Mouse (Mus musculus) cerebellum, postnatal 36 days (tissue): Measurements from ENCODE around the gene Fbxo17.
"Not testable (repeated sequence)": the region's sequence is repeated elsewhere in the genome, so short reads cannot be mapped to it uniquely, and the experiment has no call there.

Source experiments
- DNase-seq, 2 experiments: peaks; one replicate each; pipeline ENCODE4 v3.0.0; 2021 to 2022; ENCODE audit warnings: mixed read lengths in 2 of 2

Gene Fbxo17

DNA sequence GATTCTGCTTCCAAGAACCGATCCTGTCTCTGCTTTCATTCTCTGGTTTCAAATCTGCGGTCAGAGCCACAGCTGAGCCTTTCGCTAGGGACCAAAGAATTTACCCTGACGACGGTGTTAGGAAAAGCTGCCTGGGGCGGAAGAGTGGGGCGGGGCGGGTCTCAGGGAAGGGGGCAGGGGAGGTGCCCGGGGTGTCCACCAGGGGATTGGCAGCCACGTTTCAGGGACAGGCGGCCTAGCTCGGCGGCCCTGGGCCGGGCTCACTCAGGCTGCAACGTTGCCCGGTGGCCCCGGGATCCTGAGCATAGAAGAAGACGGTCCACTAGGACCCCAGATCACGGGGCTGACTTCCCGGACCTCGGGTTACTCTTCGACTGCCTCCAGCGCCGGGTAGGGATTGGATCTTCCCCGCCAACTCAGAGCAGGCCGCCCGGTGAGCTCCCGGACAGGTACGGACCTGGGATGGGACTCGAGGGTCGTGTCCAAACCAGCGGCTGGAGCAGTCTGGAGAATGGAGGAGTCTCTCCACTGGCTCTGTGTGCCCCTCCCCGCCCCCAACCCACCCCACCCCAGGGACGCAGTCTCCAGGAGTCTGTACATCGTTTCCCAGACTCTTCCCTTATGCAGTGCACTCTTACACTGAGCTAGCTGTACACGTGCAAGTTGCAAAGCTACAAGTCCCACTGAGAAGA, at the start of gene Fbxo17:
TSS of gene Fbxo17 (plus strand) at position 215 of the 692 bp plus-strand sequence.
- peak; percentile 43 to 46 for DNase-seq

DNA sequence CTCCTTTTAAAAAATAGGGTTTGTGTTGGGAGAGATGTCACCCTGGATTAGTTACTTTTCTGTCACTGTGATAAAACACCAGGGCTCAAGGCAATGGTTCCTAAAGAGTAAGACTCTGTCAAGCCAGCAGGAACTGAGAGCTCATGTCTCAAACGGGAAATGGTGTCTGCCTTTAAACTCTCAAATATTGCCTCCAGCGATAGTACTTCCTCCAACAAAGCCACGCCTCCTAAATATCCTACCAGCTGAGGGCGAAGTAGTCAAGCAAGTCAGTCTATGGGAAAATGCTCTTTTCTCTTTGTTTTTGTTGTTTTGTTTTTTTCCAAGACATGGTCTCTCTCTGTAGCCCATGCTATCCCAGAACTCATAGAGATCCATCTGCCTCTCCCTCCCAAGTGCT, 45.4 kb upstream of the Fbxo17 start:
- DNase-seq = no peak

DNA sequence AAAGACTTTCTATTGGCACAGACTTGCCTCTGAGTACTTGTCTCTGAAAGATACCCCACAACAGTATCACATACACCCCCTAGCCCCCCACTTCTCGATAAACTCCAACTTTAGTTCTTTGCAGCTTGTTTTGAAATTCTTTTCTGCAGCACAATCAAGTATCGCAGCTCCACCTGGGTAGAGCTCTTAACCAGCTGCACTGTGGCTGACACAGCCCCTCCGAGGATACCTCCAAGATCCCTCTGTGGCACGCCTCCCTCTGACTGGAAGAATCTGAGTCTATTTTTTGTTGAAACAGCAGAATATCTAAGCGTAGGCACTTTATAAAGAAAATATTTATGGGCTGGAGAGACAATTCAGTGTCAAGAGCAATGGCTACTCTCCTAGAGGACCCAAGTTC, 44.3 kb upstream of the Fbxo17 start:
- DNase-seq = no peak

DNA sequence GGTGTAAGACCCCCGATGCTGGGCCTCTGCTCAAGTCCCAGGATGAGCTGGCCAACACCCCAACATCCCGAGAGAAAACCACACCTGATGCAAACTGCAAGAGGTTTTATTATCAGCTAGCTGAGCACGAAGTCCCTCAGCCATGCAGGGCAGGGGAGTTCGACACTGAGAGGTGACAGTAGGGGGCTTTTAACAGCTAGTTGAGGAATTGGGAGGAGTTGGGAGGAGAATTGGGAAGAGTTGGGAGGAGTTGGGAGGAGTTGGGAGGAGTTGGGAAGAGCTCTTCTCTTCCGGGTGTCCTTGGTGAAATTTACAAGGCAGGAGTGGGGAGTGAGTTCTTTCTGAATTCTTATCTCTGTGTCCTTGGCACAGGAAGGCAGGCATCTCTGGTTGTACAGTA, 43.8 kb upstream of the Fbxo17 start:
- not testable (repeated sequence) for DNase-seq

DNA sequence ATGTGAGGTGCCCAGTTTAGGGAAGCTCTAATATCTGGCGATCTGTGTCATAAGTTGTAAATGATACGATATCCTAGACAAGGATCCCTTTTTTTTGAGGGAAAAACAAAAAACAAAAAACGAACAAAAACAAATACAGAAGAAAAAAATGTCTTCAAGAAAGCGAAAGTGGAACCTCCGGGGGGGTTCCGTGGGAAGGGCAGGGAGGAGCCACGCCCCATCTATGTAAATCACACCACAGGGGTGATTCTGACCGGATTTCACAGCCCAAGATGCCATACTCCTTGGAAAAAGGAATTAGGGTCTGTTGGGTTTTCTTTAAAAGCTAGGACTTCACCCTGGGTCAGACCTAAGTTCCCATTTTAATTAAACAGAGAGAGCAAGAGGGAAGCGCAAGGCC, 41.6 kb upstream of the Fbxo17 start:
- no peak for DNase-seq

DNA sequence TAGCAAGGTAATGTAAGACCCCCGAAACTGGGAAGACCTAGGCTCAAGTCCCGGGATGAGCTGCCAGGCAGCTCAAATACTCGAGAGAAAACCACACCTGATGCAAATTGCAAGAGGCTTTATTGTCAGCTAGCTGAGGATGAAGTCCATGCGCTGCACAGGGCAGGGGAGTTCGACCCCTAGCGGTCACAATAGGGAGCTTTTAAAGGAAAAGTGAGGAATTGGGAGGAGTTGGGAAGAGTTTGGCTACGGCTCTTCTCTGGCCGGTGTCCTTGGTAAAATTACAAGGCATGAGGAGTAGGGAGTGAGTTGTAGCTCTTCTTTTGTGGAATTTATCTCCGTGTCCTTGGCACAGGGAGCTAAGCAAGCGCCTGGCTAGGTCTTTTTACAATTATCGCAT, 40.9 kb upstream of the Fbxo17 start:
- DNase-seq = no peak

DNA sequence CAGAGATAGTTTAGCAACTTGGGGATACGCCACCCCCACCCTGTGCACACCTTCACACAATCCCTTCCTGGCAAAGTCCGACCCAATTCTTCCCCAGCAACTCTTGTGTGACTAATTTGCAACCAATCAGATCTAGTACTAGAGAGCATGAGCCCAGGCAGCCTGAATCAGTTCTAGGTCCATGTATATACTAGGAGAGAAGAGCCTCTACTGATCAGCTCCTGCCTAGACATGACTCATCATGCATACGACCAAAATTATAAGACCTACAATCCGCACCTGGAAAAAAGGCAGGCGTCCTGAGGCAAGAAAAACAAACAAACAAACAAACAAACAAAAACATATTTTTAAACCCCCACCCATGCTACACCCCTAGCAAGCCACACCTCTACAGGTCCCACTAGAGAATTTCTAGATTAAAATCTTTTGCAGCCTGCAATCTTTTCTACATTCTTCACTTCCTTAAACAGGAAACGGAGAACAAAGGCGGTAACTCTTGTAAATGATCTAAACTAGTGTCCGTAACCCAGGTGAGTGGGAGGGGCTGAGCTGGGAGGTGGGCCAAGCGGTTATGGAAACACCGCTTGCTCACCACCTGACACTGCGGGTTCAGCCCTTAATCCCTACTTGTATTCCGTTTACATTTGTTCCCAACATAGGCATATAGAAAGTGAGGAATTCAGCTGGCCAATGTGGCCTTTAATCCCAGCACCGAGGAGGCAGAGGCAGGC, 39.6 kb upstream of the Fbxo17 start:
- DNase-seq = no peak

DNA sequence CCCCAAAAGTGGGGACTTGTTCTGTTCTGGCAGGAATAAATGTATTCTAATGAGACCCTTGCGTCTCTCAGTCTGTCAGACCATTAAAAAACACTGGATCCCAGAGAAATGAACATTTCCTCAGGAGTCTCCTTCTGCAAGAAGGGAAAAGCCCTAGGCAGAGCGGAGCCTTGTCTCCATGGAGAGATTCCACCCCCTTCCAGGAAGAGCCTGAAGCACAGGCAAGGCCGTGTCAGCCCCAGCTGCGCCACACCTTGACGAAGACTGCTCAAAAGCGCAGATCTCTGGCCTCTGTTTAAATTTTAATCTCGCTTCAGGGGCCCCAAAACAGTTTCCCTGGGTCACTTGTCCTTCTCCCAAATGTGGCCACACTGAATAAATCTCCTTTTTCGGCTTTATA, 39.0 kb upstream of the Fbxo17 start:
- no peak for DNase-seq

DNA sequence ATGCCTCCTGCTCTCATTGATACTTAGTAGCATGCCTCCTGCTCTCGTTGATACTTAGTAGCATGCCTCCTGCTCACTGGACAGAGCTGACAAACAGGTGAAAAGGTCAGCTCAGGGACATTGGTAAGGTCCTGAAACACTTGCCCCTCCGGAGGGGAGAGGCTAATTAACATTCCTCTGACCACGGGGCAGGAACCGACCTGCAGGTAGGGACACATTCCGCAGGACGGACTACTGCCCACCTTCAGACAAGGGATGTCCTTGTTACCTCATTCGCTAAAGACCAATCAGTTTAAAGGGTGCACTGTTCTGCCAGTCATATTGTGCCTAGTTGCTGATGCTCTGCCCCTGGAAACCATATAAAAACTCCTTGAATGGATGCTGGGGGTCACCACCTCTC, 25.5 kb upstream of the Fbxo17 start:
- DNase-seq = no peak

DNA sequence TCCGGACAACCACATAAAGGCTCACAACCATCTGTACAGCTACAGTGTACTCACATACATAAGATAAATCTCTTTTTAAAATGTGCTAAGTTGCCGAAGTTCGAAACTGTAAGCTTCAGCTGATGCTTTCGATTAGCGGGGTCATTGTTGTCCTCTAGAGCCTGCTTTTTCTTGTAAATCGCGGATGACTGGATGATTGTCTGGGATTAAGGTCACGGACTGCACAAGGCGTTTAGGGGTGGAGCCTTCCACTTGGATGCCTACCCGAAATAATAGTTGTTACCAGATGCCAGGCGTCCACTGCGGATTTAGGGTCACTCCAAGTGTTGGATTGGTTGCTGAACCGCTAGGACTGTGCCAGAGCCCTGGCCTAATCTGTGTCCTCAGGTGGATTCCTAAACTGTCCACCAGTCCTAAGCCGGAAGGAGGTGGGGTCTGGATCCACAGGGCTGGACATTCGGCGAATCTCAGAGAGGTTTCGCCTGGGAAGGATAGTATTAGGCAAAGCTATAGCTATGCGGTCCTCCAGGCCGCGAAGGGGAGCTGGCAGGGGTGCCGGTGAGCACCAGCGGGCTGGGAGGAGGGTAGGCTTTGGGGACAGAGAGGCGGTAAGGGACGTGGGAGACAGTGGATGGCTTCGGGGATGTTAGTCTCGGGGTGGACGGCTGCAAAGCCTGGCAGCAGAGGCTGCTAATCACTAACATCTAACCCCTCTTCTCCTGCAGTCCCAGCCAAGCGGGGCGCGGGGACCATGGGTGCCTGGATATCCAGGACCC, 23.9 kb upstream of the Fbxo17 start, which contains the start of gene Fbxo27:
TSS of gene Fbxo27 (plus strand) at position 305 of the 776 bp plus-strand sequence.
- DNase-seq = peak; percentile 73 to 76

DNA sequence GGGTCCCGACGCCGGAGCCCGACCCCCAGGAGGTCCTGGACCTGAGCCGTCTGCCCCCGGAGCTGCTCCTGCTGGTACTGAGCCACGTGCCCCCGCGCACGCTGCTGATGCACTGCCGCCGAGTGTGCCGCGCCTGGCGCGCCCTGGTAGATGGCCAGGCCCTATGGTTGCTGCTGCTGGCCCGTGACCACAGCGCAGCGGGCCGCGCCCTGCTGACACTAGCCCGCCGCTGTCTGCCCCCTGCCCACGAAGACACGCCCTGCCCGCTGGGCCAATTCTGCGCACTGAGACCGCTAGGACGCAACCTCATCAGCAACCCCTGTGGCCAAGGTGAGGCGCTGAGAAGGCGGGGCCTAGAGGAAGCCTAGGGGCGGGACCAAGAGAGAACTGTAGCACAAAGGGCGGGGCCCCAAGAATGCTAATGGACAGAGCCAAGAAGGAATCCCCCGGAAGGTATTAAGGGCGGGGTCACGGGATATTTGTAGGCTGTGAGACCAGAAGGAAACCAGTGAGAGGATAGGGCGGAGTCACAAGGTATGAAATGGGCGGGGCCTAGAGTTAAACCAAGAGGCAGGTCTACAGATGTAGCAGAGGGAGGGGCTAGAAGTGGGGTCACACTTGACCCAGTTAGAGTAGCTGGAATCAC, 23.2 kb upstream of the Fbxo17 start:
- peak; percentile 89 to 91 for DNase-seq

DNA sequence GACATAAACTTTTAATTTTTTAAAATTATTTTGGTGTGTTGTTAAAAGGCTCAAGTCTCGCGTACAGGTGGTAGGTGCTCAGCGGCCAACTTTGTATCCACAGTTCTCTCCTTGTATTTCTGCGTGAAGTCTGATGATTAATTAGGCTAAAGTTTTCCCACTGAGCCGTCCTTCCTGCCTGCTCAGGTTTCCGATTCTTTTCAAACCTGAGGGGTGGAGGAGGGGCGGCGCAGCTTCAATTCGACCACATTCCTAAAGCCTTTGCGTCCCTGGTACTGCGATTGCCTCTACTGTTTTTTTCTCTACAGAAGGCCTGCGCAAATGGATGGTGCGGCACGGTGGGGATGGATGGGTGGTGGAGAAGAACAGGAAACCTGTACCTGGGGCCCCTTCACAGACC, 22.2 kb upstream of the Fbxo17 start:
- no peak for DNase-seq

DNA sequence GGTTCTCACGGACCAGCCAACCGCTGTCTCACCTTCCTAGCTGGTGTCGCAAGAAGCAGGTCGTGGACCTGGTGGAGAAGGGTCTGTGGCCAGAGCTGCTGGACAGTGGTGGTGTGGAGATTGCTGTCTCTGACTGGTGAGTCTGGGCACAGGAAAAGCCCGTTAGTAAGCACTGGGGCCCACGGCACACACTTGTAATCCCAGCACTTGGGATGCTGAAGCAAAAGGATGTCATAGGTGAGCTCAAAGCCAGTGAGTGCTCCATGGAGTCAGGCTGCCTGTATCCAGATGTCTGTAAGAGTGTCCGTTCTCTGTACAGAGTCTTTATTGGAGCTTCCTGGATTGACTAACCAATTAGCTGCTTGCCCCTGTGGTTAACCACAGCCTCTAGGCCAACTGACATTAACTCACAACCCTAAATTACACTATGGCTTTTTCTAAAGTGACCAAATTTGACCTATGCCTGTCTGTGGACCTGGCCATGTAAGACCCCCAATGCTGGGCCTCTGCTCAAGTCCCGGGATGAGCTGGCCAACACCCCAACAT, 21.6 kb upstream of the Fbxo17 start:
- DNase-seq = no peak

DNA sequence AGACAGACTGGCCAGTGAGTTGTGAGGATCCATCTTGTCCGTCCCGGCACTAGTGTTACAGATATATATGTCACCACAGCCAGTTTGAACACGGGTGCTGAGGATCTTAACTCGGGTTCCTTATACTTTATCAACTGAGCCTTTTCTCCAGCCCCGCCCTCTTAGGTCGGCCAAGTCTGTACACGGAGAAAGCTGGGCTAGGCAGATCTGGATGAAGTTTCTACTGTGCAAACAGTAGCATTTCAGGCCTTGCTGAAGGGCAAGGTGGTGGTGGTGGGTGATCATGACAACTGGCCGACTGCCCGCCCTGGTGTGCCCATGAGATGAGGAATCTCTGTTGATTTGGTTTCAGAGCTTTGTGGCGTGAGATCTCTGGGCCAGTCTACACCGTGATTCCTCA, 19.3 kb upstream of the Fbxo17 start:
- DNase-seq = no peak

DNA sequence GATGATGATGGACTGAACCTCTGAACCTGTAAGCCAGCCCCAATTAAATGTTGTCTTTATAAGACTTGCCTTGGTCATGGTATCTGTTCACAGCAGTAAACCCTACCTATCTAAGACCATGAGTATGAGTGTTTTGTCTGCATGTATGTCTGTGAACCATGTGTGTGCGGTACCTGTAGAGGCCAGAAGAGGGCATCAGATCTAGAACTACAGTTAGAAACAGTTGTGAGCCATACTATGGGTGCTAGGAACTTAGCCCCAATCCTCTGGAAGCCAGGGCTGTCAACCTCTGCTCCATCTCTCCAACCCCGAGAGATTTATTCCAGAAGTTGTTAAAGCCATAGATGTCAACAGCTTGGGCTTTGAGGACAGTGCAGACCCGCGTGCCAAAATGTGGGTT, 16.3 kb upstream of the Fbxo17 start:
- no peak for DNase-seq

DNA sequence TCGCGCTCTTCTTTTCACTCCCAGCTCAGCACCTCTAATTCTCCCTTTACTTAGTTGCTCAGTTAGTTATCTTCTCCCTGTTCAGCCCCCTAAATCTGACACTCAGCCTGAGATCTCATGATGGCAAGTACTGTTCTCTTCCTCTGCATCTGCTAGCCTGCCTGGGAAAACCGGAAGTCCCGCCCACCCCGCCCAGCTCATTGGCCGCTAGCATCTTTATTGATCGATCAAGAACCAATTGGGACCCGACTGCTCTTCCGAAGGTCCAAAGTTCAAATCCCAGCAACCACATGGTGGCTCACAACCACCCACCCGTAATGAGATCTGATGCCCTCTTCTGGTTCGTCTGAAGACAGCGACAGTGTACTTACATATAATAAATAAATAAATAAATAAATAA, 15.3 kb upstream of the Fbxo17 start:
- DNase-seq = not testable (repeated sequence)

DNA sequence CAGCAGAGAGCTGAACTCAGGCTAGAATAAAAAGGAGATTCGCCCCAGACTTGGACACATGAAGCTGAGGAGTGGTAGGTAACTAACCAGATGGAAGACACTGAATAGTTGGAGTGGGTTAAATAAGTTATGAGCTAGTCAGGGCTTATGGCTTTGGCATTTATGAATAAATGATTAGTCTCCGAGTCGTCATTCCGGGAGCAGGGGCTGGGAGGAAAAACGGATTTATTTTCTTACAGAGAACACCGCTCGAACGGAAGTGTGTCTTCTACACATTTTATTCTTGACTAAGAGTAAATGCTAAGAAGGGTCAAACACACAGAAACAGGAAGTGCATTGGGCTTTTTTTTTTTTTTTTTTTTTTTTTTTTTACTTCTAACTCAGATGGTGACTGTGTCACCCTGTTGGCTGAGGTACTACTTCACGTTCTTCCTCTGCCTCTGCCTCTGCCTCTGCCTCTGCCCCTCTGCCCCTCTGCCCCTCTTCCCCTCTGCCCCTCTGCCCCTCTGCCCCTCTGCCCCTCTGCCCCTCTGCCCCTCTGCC, 13.9 kb upstream of the Fbxo17 start:
- DNase-seq = no peak

DNA sequence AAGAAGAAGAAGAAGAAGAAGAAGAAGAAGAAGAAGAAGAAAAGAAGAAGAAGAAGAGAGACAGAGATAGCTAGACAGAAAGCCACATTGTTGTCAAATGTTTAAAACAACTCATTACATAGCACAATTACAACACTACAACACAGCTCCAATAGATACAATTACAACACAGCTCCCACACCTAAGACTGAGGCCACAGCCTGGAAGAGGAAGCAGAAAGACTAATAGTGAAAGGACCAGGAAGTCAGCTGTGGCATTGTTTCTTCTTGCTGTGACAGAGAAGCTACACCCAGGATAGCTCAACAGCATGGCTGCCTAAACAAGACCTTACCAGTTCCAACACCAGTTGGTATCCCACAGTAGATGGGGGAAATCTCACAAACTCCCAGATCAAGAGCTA, 7.2 kb upstream of the Fbxo17 start:
- DNase-seq = no peak

DNA sequence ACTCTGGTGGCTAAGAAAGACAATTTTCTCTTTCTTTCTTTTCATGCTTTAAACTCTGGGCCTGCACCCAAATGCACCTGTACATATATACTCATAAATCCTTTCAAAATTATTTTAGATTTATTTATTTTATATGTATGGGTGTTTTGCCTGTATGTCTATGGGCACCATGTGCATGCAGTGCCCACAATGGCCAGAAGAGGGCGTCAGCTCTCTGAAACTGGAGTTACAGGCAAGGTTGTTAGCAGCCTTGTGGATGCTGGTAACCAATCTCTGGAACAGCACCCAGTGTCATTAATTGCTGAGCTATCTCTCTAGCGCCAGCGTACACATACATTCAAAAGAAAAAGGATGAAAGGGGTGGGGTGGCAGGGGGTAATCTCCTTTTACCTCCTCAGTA, 5.6 kb upstream of the Fbxo17 start:
- no peak for DNase-seq

DNA sequence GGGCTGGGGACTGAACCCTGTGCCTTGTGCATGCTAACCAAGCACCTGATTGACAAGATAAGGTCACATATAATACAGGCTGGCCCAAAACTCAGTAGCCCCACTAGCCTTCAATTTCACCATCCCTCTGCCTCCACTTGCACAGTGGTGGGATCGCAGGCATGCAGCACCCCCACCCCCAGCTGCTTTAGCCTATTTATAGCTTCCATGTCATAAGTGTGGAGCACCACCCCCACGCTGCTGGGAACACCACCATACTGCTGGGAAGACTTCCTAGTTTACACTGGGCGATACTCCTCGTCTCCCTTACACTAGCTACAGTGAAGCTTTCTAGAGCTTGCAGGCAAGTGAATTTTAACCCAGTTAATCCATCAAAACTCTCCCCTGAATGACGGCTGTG, 1.9 kb upstream of the Fbxo17 start:
- no peak for DNase-seq

DNA sequence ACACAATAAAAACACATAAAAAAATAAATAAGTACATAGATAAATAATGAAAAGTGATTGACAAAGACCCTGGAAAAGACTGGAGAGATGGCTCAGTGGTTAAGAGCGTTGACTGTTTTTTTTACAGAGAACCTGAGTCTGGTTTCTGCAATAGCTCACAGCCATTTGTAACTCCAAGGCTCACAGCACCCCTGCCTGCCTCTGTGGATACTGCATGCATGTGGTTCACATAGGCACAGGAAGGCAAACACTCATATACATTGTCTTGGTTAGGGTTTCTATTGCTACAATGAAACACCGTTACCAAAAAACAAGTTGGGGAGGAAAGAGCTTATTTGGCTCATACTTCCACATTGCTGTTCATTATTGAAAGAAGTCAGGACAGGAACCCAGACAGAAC, 1.0 kb upstream of the Fbxo17 start:
- DNase-seq = no peak

DNA sequence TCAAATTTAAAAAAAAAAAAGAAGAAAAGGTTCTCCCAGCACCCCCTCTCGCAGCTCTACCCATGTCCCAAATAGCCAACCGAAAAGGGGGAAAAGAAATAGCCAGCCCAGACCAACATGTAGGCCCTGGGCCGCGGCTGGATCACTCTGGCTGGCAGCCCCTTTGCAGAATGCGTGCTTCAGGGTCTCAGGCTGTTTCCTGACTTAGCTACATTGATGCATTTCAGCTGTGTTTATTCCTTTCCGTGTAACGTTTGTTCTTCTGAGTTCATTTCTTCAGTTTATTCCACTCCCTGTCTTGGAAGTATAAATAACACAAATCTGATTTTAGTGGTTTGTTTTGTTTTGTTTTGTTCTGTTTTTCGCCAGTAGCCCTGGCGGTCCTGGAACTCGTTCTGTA, 1.1 kb downstream of the Fbxo17 start:
- no peak for DNase-seq

DNA sequence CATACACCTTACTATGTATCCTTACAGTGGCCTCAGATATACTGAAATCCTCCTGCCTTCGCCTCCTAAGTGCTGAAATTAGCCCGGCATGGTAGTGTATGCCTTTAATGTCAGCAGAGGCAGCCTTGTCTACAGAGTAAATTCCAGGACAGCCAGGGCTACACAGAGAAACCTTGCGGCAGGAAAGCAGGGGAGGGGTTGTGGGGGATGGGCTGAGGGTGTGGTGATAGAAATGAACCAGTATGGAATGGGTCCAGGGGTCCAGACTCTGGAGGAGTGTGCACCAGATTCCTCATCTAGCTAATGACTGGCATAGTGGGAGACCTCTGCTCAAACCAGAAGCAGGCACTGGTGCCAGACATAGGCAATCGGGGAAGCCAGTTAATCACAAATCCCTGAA, 2.6 kb downstream of the Fbxo17 start:
- no peak for DNase-seq
